Mouse (Mus musculus) MEL (cell line): ENCODE results near the gene Hnrnpll. TPM values are rescaled to one million over a fixed set of nuclear protein-coding genes. Genes with fewer than 3 reads are reported as not detected.

Source experiments
- DNase-seq: peaks from one replicate; pipeline ENCODE4 v3.0.0; 2011; ENCODE audit warnings: low read depth, low spot score
- H3K27ac ChIP-seq: 2 replicates; pipeline ENCODE4 v1.5.1; 2012; ENCODE audit warnings: low read depth, mild to moderate bottlenecking, control low read depth, low read length, moderate library complexity; ENCODE audit not compliant: control insufficient read depth
- H3K27me3 ChIP-seq, 2 experiments: fragments of 150-350 bp in 1 of 2; sonication (generic) in 1 of 2; 2 replicates each; pipeline ENCODE4 v1.6.1; 2012; ENCODE audit warnings: low read length in 2 of 2, mild to moderate bottlenecking in 2 of 2, improper control_type of control experiment in 1 of 2, moderate library complexity in 1 of 2; ENCODE audit not compliant: insufficient read depth in 2 of 2, control insufficient read depth in 1 of 2
- H3K36me3 ChIP-seq, 2 experiments: 2 replicates each; pipeline ENCODE4 v1.6.1; 2012 to 2014; ENCODE audit warnings: low read length in 2 of 2, improper control_type of control experiment in 1 of 2, inconsistent platforms in 1 of 2, mild to moderate bottlenecking in 1 of 2; ENCODE audit not compliant: insufficient read depth in 2 of 2, control insufficient read depth in 1 of 2
- H3K4me1 ChIP-seq, 2 experiments: fragments of 150-350 bp in 1 of 2; sonication (generic) in 1 of 2; 2 replicates each; pipeline ENCODE4 v1.6.1; 2012; ENCODE audit warnings: low read length in 2 of 2, improper control_type of control experiment in 1 of 2, mild to moderate bottlenecking in 1 of 2; ENCODE audit not compliant: insufficient read depth in 2 of 2, control insufficient read depth in 1 of 2
- H3K4me3 ChIP-seq, 2 experiments: fragments of 150-350 bp in 1 of 2; sonication (generic) in 1 of 2; 2 replicates each; pipeline ENCODE4 v1.5.1; 2012; ENCODE audit warnings: low read depth in 2 of 2, low read length in 2 of 2, mild to moderate bottlenecking in 2 of 2, moderate library complexity in 2 of 2, control low read depth in 1 of 2, improper control_type of control experiment in 1 of 2; ENCODE audit not compliant: control insufficient read depth in 1 of 2, insufficient read depth in 1 of 2
- H3K79me2 ChIP-seq: 2 replicates; pipeline ENCODE4 v1.6.1; 2012; ENCODE audit warnings: mild to moderate bottlenecking, low read length, moderate library complexity; ENCODE audit not compliant: control insufficient read depth, poor library complexity, insufficient read depth
- H3K9ac ChIP-seq: 2 replicates; pipeline ENCODE4 v1.6.1; 2012; ENCODE audit warnings: low read depth, mild to moderate bottlenecking, control low read depth, low read length, moderate library complexity; ENCODE audit not compliant: control insufficient read depth, poor library complexity, severe bottlenecking
- H3K9me3 ChIP-seq: fragments of 150-350 bp; sonication (generic); replicated peaks from 2 replicates; pipeline ENCODE4 v1.6.1; 2012; ENCODE audit warnings: mild to moderate bottlenecking, low read length, improper control_type of control experiment, moderate library complexity; ENCODE audit not compliant: insufficient read depth
- BHLHE40 ChIP-seq: IDR thresholded peaks from 2 replicates; pipeline ENCODE4 v1.6.1; 2012; ENCODE audit warnings: low read depth, mild to moderate bottlenecking, inconsistent platforms, low read length, improper control_type of control experiment, borderline replicate concordance
- CHD2 ChIP-seq: IDR thresholded peaks from 2 replicates; pipeline ENCODE4 v1.6.1; 2011; ENCODE audit warnings: low read length, improper control_type of control experiment
- ELF1 ChIP-seq: IDR thresholded peaks from 2 replicates; pipeline ENCODE4 v1.6.1; 2014; ENCODE audit warnings: low read depth, mild to moderate bottlenecking, inconsistent platforms, low read length, improper control_type of control experiment, moderate library complexity
- EP300 ChIP-seq, 2 experiments: IDR thresholded peaks; 2 replicates each; pipeline ENCODE4 v1.6.1; 2011; ENCODE audit warnings: improper control_type of control experiment in 2 of 2, low read length in 2 of 2, low read depth in 1 of 2, mild to moderate bottlenecking in 1 of 2
- ETS1 ChIP-seq: IDR thresholded peaks from 2 replicates; pipeline ENCODE4 v1.6.1; 2012; ENCODE audit warnings: low read depth, mild to moderate bottlenecking, inconsistent platforms, low read length, improper control_type of control experiment, moderate library complexity
- GATA1 ChIP-seq: IDR thresholded peaks from 2 replicates; pipeline ENCODE4 v1.6.1; 2011; ENCODE audit warnings: low read depth, low read length, improper control_type of control experiment
- HCFC1 ChIP-seq: IDR thresholded peaks from 2 replicates; pipeline ENCODE4 v1.6.1; 2012; ENCODE audit warnings: low read depth, mild to moderate bottlenecking, inconsistent platforms, low read length, improper control_type of control experiment, moderate library complexity
- JUND ChIP-seq: IDR thresholded peaks from 2 replicates; pipeline ENCODE4 v1.6.1; 2011; ENCODE audit warnings: low read depth, mild to moderate bottlenecking, improper control_type of control experiment, low read length
- MAX ChIP-seq: IDR thresholded peaks from 2 replicates; pipeline ENCODE4 v1.6.1; 2011; ENCODE audit warnings: low read length, improper control_type of control experiment
- MAZ ChIP-seq: IDR thresholded peaks from 2 replicates; pipeline ENCODE4 v1.6.1; 2012; ENCODE audit warnings: low read depth, mild to moderate bottlenecking, inconsistent platforms, low read length, improper control_type of control experiment
- MEF2A ChIP-seq: IDR thresholded peaks from 2 replicates; pipeline ENCODE4 v1.6.1; 2014; ENCODE audit warnings: low read depth, mild to moderate bottlenecking, inconsistent platforms, low read length, improper control_type of control experiment; ENCODE audit not compliant: poor library complexity, insufficient replicate concordance, severe bottlenecking; ENCODE audit errors: extremely low read depth
- MXI1 ChIP-seq: IDR thresholded peaks from 2 replicates; pipeline ENCODE4 v1.6.1; 2011; ENCODE audit warnings: mild to moderate bottlenecking, low read depth, low read length, improper control_type of control experiment
- MYB ChIP-seq: IDR thresholded peaks from 2 replicates; pipeline ENCODE4 v1.6.1; 2011; ENCODE audit warnings: mild to moderate bottlenecking, low read depth, low read length, improper control_type of control experiment
- NELFE ChIP-seq: IDR thresholded peaks from 2 replicates; pipeline ENCODE4 v1.6.1; 2011; ENCODE audit warnings: low read depth, low read length, improper control_type of control experiment
- NRF1 ChIP-seq: IDR thresholded peaks from 2 replicates; pipeline ENCODE4 v1.6.1; 2014; ENCODE audit warnings: low read depth, mild to moderate bottlenecking, inconsistent platforms, low read length, improper control_type of control experiment, moderate library complexity; ENCODE audit not compliant: poor library complexity, insufficient read depth, severe bottlenecking
- POLR2A ChIP-seq, 2 experiments: IDR thresholded peaks; 2 replicates each; pipeline ENCODE4 v1.6.1; 2011 to 2012; ENCODE audit warnings: low read length in 2 of 2, mild to moderate bottlenecking in 2 of 2, control low read depth in 1 of 2, improper control_type of control experiment in 1 of 2, low read depth in 1 of 2, moderate library complexity in 1 of 2; ENCODE audit not compliant: control insufficient read depth in 1 of 2, insufficient read depth in 1 of 2, poor library complexity in 1 of 2
- POLR2AphosphoS2 ChIP-seq: IDR thresholded peaks from 2 replicates; pipeline ENCODE4 v1.6.1; 2011; ENCODE audit warnings: low read length, improper control_type of control experiment
- POLR2AphosphoS5 ChIP-seq: IDR thresholded peaks from 2 replicates; pipeline ENCODE4 v1.6.1; 2012; ENCODE audit warnings: low read depth, borderline replicate concordance, mild to moderate bottlenecking, inconsistent platforms, low read length, moderate library complexity, mixed read lengths
- RAD21 ChIP-seq: IDR thresholded peaks from 2 replicates; pipeline ENCODE4 v1.6.1; 2011; ENCODE audit warnings: mild to moderate bottlenecking, low read depth, low read length, improper control_type of control experiment
- SIN3A ChIP-seq: IDR thresholded peaks from 2 replicates; pipeline ENCODE4 v1.6.1; 2012; ENCODE audit warnings: low read length, improper control_type of control experiment, inconsistent platforms
- TBP ChIP-seq: IDR thresholded peaks from 2 replicates; pipeline ENCODE4 v1.8.0; 2011; ENCODE audit warnings: low read depth, low read length, improper control_type of control experiment
- TCF12 ChIP-seq: IDR thresholded peaks from 2 replicates; pipeline ENCODE4 v1.6.1; 2014; ENCODE audit warnings: low read depth, mild to moderate bottlenecking, inconsistent platforms, low read length, improper control_type of control experiment, moderate library complexity
- UBTF ChIP-seq: IDR thresholded peaks from 2 replicates; pipeline ENCODE4 v1.6.1; 2012; ENCODE audit warnings: low read depth, mild to moderate bottlenecking, inconsistent platforms, low read length, improper control_type of control experiment, moderate library complexity, borderline replicate concordance; ENCODE audit not compliant: insufficient read depth
- ZC3H11A ChIP-seq: IDR thresholded peaks from 2 replicates; pipeline ENCODE4 v1.6.1; 2012; ENCODE audit warnings: low read depth, mild to moderate bottlenecking, inconsistent platforms, low read length, improper control_type of control experiment
- ZKSCAN1 ChIP-seq: IDR thresholded peaks from 2 replicates; pipeline ENCODE4 v1.6.1; 2012; ENCODE audit warnings: low read depth, mild to moderate bottlenecking, inconsistent platforms, low read length, improper control_type of control experiment, moderate library complexity
- ZMIZ1 ChIP-seq: IDR thresholded peaks from 2 replicates; pipeline ENCODE4 v1.6.1; 2012; ENCODE audit warnings: low read depth, mild to moderate bottlenecking, inconsistent platforms, low read length, improper control_type of control experiment, moderate library complexity
- ZNF384 ChIP-seq: IDR thresholded peaks from 2 replicates; pipeline ENCODE4 v1.6.1; 2012; ENCODE audit warnings: low read depth, mild to moderate bottlenecking, inconsistent platforms, low read length, improper control_type of control experiment
- polyA plus RNA-seq, 2 experiments: library from polyadenylated mRNA; stranded (reverse) in 1 of 2; unstranded in 1 of 2; fragments of >175 nt in 1 of 2; fragments of >200 nt in 1 of 2; gene quantifications; 2 replicates each; pipeline versions ENCODE4 v1.2.1 to v1.2.4; 2012; ENCODE audit warnings: low replicate concordance in 2 of 2, low read depth in 1 of 2; ENCODE audit not compliant: insufficient read length in 2 of 2, insufficient read depth in 1 of 2, missing spikeins in 1 of 2
- total RNA-seq: library from RNA; depleted of rRNA; stranded (reverse); fragments of 300-350 nt; gene quantifications from 2 replicates; pipeline ENCODE4 v1.2.3, GENCODE M21; 2012; rRNA removed

Hnrnpll gene
- total RNA-seq (44.9 and 48.7 TPM in 2 replicates), polyA plus RNA-seq (100 to 1,000 TPM in 1 of 2 experiments, 10 to 100 TPM in 1; 77.7 to 142 TPM)

DNA sequence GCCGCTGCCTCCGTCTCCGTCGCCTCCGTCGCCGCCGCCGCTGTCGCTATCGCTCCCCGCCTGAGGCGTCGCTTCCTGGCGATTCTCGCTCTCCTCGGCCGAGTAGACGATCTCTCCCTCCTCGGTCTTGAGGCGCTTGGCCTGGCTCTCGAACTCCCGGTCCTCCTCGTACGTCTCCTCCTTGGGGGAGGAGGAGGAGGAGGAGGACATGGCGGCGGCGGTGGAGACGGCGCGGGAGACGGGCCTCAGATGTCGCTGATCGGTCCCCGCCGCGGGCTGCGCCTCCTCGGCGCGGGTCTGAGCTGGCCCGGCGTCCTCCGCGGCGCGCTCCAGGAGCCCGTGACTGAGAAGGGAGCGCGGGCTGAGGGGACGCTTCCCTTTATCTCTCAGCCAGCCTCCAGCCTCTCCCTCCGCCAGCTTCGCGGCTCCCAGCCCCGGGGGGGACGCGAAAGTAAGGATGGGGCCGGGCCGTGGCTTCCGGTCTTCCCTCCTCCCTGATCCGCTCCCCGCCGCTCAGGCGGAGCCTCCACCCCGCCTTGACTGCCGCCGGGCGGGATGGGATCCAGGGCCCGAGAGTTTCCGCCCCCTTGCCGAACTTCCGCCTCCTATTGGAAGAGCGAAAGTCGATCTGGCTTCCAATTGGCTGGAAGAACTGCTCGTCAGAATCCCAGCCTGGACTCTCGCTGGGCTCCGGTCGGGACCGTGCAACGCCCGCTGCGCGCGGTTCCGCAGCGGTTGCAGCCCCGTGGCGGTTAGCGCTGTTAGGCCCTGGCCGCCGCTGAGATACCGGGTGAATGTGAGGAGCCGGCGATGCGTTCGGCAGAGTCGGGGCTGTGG lies at the start of gene Hnrnpll:
Gene Hnrnpll (minus strand): TSS at position 552 of the 837 bp plus-strand sequence.
- TF ChIP-seq ETS1 (no peak), ZNF384 (no peak), NRF1 (0 out of 2 replicates have a peak, but pooled peaks have one; percentile 37), MAZ (peak; percentile 92), UBTF (peak; percentile 85), TCF12 (peak; percentile 44), RAD21 (no peak), POLR2AphosphoS2 (peak; percentile 88), CHD2 (peak; percentile 80), HCFC1 (peak; percentile 71), MYB (no peak), GATA1 (no peak), ZMIZ1 (peak; percentile 71), POLR2A (IDR thresholded peaks at IDR 0.05; ENCODE audit: control insufficient read depth in 1 of 2, insufficient read depth in 1 of 2, low read depth in 1 of 2, low read length in 2 of 2, poor library complexity in 1 of 2) (peak; percentile 77 to 86), NELFE (peak; percentile 91), ZKSCAN1 (no peak), ZC3H11A (no peak), POLR2AphosphoS5 (no peak), SIN3A (peak; percentile 56; the same call in 1 of the 2 replicates), MEF2A (no peak), JUND (no peak), EP300 (IDR thresholded peaks at IDR 0.05; ENCODE audit: low read depth in 1 of 2, low read length in 2 of 2) (peak in 1 of 2 experiments; percentile 30; a peak in 1 of 4 replicates), ELF1 (peak; percentile 64), BHLHE40 (no peak), MAX (no peak), MXI1 (peak; percentile 51; the same call in 1 of the 2 replicates), TBP (peak; percentile 76)
- Histone ChIP-seq H3K36me3 (peaks cover 5 to 34% of the 10 kb centered on the region in 2 experiments; a peak in 3 of 4 replicates), H3K27me3 (no peaks in the 10 kb centered on the region), H3K9ac (peak within 1 kb of the TSS; percentile 99), H3K4me3 (peak within 1 kb of the TSS; percentile 87 to 98), H3K27ac (peak within 1 kb of the TSS; percentile 97), H3K4me1 (peaks cover 14 to 15% of the 10 kb centered on the region in 2 experiments), H3K79me2 (peaks cover 50% of the 10 kb centered on the region), H3K9me3 (no peaks in the 10 kb centered on the region)
- peak; percentile 97 for DNase-seq
